Mouse (Mus musculus): ENCODE results near the gene Rab6a. TPM values are rescaled to one million over a fixed set of nuclear protein-coding genes. Genes with fewer than 3 reads are reported as not detected.
"Not testable (repeated sequence)": the region's sequence is repeated elsewhere in the genome, so short reads cannot be mapped to it uniquely, and the experiment has no call there.

Rab6a gene
- 100 to 1,000 TPM; 394 to 436 TPM for total RNA-seq (2021)
- long read RNA-seq, experiment 1, transcript Rab6a-204 (3 exons, 567 nt), result minor isoform, 5 of 727 reads
- long read RNA-seq, experiment 1, transcript Rab6a-201 (8 exons, 3,214 nt), result major isoform, 663 of 727 reads
- long read RNA-seq, experiment 1, transcript Rab6a-202 (8 exons, 3,110 nt), result minor isoform, 18 of 727 reads
- long read RNA-seq, experiment 1, partial matches to known transcripts, result 25 of 727 reads
- long read RNA-seq, experiment 1, other reads (novel, unspliced or antisense), result 16 of 727 reads
- long read RNA-seq, experiment 2, transcript Rab6a-201 (8 exons, 3,214 nt), result major isoform, 387 of 433 reads
- long read RNA-seq, experiment 2, transcript Rab6a-202 (8 exons, 3,110 nt), result minor isoform, 16 of 433 reads
- long read RNA-seq, experiment 2, partial matches to known transcripts, result 20 of 433 reads
- long read RNA-seq, experiment 2, other reads (novel, unspliced or antisense), result 10 of 433 reads

DNA sequence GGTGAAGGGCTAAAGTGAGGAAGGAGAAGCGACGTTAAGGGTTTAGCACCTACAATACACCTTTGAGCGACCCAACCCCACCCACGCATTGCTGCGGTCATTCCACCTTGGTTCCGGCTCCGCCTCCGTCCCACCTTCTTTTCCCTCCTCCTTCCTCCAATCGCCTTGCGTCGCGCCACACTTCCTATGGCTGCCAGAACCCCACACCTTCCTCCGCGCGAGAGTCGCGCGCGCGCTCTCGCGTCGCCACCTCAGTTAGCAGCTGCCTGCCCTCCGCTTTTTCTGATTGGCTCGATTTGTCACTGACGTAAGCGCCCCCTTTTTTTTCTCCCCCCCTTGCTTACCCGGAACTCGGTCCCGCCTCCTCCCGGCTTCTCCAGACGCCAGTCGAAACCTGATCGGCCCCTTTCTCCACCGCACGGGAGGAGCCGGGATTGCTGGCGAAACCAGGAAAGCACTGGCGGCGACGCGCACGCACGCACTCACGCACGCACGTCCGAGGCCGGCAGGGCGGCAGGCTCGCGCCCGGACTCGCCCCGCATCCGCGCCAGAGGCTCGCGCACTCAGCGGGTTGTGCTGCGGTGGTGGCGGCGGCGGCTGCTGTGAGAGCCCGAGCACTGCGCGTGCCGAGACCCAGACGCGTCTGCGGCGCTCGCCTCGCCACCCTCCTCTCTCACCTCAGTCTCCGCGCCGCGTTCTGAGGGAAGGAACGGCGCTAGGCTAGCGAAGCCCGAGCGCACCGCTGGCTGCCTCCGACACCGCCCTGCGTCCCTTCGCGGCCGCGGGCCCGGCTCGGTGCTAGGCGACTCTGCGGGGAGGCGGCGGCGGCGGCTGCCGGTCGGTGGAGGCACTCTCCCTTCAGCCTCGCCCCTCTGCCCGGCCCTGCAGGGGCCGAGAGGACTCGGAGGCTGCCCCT is at the start of gene Rab6a:
Gene Rab6a (plus strand): TSS at position 197 of the 916 bp plus-strand sequence.
- intact Hi-C loops (cut with DNase I), result loop anchor here (1.0 to 10.0 kb wide), 6 partner anchors 16 to 380 kb away; partner anchors contain the start of genes C2cd3, Coa4, Pgm2l1 and Ppme1
- TF ChIP-seq CTCF (IDR thresholded peaks at IDR 0.05), result peak; percentile 32
- Histone ChIP-seq H3K27ac (peak within 1 kb of the TSS; percentile 100), H3K4me3 (peak within 1 kb of the TSS; percentile 91)
- peak; percentile 97 to 98 for DNase-seq (ENCODE audit: extremely low spot score in 1 of 2, low spot score in 2 of 2)

DNA sequence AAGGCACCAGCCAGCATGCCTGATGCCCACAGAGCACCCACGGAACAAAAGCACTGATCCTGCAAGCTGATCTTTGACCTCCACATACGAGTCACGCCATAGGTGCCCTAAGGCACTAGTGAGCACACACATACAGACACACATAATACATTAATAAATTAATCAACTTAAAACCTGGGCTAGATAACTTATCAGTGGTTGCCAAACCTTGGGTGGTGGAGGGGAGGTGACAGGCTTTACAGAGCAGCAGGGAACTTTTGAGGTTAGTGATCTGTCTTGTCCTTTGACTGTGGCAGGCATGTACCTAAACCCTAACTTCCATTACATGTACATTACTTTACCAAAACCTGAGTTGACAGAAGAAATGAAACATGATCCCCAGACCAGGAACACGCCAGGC is 47.9 kb upstream of the Rab6a start:
- intact Hi-C loops (cut with DNase I), result loop anchor here (5.0 kb wide), 1 partner anchor 48 kb away; the partner anchor contains the start of genes Mrpl48 and Rab6a
- Histone ChIP-seq H3K27ac (no peak overlapping the region), H3K4me3 (no peak overlapping the region)
- no peak for TF ChIP-seq CTCF (IDR thresholded peaks at IDR 0.05)
- no peak for DNase-seq (ENCODE audit: extremely low spot score in 1 of 2, low spot score in 2 of 2)

DNA sequence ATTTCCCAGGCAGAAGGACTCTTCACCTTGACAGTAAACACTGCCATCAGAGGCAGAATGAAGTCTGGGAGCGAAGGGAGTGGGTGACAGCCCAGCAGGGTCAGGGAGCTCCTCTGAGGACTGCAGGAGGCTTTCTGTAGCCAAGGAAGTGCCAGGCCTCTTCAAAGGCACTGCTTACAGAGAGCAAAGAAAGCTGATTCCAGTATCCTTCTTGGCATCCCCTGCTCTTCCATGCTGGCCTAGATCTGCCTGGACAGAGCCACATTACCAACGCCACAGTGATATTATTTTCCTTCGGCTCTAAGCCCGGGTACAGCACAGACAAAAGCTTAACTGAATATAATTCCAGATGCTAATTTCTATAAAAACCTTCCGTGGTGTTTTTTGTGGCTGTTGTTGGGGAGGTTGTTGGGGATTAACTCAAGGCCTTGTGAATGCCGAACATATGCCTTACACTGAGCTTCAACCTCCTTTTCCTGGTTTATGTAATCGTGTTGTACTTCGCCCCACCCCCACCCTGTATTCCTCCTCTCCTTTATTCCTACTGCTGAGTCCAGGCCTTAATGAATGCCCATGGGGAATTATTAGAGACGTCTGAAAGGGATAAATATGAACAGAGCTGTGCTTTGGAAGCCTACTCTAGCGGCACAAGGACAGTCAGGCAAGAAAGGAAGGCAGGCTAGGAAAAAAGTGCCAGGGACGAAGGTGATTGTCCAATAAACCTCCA is 45.2 kb upstream of the Rab6a start:
- Histone ChIP-seq H3K27ac (peak overlapping the region; percentile 65), H3K4me3 (no peak overlapping the region)
- no peak for DNase-seq (ENCODE audit: extremely low spot score in 1 of 2, low spot score in 2 of 2)
- intact Hi-C loops (cut with DNase I), result no loop called here
- no peak for TF ChIP-seq CTCF (IDR thresholded peaks at IDR 0.05)

DNA sequence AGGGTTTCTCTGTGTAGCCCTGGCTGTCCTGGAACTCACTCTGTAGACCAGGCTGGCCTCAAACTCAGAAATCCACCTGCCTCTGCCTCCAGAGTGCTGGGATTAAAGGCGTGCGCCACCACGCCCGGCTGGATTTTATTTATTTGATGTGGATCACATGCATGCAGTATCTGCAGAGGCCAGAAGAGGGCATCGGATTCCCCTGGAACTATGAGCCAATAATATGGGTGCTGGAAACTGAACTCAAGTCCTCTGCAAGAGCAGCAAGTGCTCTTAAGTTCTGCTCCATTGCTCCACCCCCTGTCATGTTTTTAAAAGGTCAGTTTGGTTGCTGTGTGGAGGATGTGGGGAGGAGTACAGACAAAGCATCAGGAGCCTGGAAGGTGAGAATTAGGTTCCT is 40.0 kb upstream of the Rab6a start:
- DNase-seq (ENCODE audit: extremely low spot score in 1 of 2, low spot score in 2 of 2); intact Hi-C loops (cut with DNase I); H3K27ac ChIP-seq; H3K4me3 ChIP-seq: not testable (repeated sequence)

DNA sequence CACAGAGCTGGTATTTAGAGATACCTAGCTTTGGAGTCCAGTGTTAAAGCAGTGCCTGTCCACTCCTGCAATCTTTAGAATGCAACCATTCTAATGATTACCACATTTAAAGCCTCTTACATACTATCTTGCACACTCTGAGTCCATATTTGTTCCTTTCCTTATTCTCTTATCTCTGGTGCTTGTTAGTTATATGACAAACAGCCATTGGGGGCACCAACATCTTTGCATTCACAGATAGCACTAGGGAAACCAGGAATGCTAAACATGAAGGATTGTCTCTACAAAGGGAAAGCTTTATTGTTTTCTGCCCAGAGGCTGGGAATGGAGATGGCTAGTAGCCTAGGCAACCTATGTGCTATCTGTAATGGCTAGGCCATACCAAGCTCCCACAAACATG is 37.3 kb upstream of the Rab6a start:
- TF ChIP-seq CTCF (IDR thresholded peaks at IDR 0.05), result no peak
- intact Hi-C loops (cut with DNase I), result no loop called here
- no peak for DNase-seq (ENCODE audit: extremely low spot score in 1 of 2, low spot score in 2 of 2)
- Histone ChIP-seq H3K27ac (no peak overlapping the region), H3K4me3 (no peak overlapping the region)

DNA sequence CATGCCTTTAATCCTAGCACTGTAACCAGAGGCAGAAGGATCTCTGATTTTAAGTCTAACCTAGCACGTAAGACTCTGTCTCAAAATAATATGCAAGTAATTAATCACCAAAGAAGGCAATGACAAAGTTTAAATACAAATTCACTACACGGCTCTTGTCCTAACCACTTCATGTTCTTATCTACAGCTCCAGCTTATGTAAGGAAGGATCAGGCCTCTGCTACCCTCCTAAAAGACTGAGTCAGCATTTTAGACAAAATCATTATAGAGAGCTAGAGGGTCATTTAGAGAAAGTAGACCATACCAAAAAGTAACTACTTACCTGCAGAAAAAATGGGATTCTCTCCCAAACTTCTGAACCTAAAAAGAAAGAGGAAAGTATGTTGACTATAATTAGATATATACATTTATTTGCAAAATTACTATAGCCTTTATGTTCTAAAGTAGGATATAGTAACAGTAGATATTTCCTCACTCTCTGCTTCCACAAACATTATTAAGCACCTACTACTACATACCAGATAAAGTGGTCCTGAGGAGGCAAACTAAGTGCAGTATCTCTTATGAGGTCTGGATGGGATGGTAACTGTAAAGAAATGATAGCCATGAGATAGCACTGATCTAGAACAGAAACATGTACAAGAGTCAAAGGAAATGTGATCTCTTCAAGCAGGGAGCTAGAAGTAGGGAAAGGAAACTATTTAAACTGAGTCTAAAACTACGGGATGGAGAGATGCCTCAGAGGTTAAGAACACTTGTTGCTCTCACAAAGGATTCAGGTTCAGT is 36.1 kb upstream of the Rab6a start:
- no peak overlapping the region for H3K4me3 ChIP-seq
- no peak overlapping the region for H3K27ac ChIP-seq
- no peak for TF ChIP-seq CTCF (IDR thresholded peaks at IDR 0.05)
- intact Hi-C loops (cut with DNase I), result no loop called here
- no peak for DNase-seq (ENCODE audit: extremely low spot score in 1 of 2, low spot score in 2 of 2)

DNA sequence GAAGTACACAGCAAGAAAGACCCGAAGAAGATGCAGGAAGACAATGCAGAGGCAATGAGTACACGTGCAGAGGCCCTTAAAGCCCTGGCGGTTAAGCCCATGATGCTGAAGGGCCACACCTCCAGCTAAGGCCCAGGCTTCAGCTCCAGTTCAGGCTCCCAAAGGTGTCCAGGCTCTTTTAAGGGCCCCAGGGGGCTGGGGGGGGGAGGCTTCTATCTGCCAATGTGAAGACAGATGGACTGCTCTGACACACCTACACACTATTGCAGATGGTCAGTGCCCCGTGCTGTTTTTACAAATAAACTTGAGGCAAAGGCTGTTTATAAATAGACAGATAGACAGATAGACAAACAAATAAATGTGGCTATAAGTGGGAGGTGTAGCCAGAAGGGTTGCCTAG is 35.1 kb upstream of the Rab6a start:
- DNase-seq (ENCODE audit: extremely low spot score in 1 of 2, low spot score in 2 of 2), result no peak
- H3K27ac ChIP-seq, result no peak overlapping the region
- no peak overlapping the region for H3K4me3 ChIP-seq
- intact Hi-C loops (cut with DNase I), result no loop called here
- no peak for TF ChIP-seq CTCF (IDR thresholded peaks at IDR 0.05)

DNA sequence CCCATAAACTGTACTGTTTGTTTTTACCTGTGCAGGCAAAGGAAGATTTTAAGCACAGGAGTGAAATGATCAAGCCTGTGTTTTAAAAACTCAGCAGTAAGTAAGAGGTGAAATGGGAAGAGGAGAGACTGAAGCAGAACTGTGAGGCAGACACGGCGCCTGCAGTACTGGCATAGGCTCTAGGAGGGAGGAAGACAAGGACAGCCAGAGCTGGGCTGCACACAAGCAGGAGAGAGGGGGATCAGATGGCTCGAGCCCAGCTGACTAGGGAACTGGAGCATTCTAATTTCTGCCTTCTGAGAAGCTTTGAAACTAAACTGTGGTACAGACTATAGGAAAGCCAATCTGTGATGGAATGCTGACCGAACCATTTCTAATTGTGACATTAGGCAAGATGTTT is 34.5 kb upstream of the Rab6a start:
- no peak for DNase-seq (ENCODE audit: extremely low spot score in 1 of 2, low spot score in 2 of 2)
- TF ChIP-seq CTCF (IDR thresholded peaks at IDR 0.05), result no peak
- Histone ChIP-seq H3K27ac (no peak overlapping the region), H3K4me3 (no peak overlapping the region)
- intact Hi-C loops (cut with DNase I), result no loop called here

DNA sequence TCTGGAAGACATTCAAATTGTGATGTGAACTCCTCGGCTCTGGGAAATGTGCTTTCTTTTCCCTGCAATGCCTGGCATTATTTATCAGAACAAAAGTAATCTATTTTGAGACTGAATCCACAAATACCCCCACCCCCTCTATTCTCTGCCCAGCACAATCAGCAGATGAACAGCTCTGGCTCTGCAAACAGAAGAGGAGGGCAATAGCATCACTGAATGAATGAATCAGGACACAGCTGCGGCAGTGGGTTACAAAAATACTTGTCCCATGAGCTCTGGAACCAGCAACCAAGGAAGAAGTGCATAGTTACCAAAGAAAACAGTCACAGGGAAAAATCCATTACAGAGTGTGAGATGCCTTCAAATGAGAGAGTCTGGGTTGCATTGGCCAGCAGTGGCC is 28.4 kb upstream of the Rab6a start:
- Histone ChIP-seq H3K4me3 (no peak overlapping the region), H3K27ac (peak overlapping the region; percentile 54; the same call in 1 of the 2 replicates)
- intact Hi-C loops (cut with DNase I), result no loop called here
- peak in 1 of 2 experiments; percentile 22 for DNase-seq (ENCODE audit: extremely low spot score in 1 of 2, low spot score in 2 of 2)
- TF ChIP-seq CTCF (IDR thresholded peaks at IDR 0.05), result no peak

DNA sequence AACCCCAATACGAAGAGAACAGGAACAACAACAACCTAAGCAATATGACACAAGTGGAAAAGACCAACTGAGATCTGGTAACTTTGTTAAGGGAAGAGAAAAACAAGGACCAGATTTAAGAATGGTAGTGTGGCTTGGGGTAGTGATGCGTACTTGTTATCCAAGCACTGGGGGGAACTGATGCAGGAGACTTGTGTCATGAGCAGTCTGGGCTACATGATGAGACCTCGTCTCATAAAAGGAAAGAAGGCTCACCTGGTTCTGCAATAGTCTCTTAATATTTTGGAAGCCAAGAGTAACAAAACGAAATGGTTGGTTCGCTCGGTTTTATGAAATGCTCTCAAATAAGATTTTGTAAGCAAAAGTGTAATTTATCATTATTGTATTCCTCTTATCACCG is 25.0 kb upstream of the Rab6a start:
- intact Hi-C loops (cut with DNase I), result loop anchor here (5.0 kb wide), 1 partner anchor 45 kb away; the partner anchor contains the start of gene Coa4
- DNase-seq (ENCODE audit: extremely low spot score in 1 of 2, low spot score in 2 of 2), result no peak
- Histone ChIP-seq H3K4me3 (peak overlapping the region; percentile 63), H3K27ac (peak overlapping the region; percentile 99)
- TF ChIP-seq CTCF (IDR thresholded peaks at IDR 0.05), result no peak

Data from left cerebral cortex, adult 2 months (tissue).